Mouse (Mus musculus): ENCODE measurements around the gene Atp13a1.

The Atp13a1 gene

DNA sequence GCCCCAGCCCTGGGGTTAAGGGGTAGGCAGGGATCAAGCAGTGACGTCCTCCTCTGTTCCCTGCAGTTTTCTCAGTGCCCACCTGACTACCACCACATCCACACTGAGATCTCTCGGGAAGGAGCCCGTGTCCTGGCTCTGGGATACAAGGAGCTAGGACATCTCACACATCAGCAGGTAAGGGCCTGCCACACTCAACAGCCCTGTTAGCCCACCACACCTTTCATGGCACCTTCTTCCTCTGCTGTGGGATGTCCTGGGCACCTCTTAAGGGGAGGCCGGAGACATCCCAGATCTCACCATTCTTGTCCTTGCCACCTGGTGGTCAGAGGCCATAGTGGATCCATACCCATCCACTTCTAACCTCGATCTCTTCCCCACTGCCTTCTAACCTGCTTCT, 9.0 kb downstream of the Atp13a1 start:
- DNase-seq (ENCODE audit: low read depth, low spot score): no peak

GRCm38 (mm10) chr8:69801796-69802195, 10.8 kb downstream of the Atp13a1 start:
- DNase-seq (ENCODE audit: low read depth, low spot score): no peak

DNA sequence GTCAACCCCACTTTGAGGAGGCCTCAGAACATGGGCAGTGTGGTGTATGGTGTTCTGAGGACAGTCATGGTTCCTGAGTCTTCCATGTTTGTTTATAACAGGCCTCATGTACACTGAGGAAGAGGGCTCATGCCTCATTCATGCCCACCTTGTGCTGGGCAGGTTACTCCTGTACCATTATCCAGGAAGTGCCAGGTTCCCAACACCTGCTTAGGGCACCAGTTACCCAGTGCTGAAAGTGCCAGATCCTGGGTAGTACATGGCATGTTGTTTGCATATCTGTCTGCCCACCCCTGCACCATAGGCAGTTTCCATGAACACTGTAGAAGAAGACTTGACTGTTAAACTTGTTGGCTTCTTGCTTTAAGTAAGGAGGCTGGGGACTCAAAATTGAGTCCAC, 11.3 kb downstream of the Atp13a1 start:
- DNase-seq (ENCODE audit: low read depth, low spot score): no peak

DNA sequence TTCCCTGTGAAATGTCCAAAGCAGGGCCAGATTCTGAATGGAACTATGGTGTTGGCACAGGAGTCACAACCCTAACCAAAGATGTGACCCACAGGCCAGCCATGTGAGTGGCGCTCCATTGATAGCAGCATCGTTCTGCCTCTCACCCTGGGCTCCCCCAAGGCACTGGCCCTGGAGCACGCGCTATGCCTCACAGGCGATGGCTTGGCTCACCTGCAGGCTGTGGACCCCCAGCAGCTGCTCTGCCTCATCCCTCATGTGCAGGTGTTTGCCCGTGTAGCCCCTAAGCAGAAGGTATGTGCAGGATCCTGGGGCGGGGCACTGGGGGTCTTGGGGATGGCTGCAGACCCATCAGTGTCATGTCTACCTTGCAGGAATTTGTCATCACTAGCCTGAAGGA, 12.4 kb downstream of the Atp13a1 start:
- no peak for DNase-seq (ENCODE audit: low read depth, low spot score)

DNA sequence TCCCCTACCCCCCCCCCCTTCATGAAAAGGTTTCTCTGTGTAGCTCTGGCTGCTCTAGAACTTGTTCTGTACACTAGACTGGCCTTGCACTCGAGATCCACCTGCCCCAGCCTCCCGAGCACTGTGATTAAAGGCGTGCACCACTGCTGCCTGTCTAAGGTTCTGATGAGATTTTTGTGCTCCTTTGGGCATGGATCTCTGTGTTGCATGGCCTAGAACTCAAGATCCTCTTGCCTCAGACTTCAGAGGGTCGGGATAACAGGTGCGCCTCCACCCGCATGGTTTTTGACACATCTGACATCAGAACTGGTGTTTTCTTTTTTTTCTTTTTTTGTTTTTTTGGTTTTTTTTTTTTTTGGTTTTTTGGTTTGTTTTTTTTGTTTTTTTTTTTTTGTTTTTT, 13.6 kb downstream of the Atp13a1 start:
- DNase-seq (ENCODE audit: low read depth, low spot score): no peak

GRCm38 (mm10) chr8:69805086-69805485, 14.1 kb downstream of the Atp13a1 start:
- DNase-seq (ENCODE audit: low read depth, low spot score): no peak

DNA sequence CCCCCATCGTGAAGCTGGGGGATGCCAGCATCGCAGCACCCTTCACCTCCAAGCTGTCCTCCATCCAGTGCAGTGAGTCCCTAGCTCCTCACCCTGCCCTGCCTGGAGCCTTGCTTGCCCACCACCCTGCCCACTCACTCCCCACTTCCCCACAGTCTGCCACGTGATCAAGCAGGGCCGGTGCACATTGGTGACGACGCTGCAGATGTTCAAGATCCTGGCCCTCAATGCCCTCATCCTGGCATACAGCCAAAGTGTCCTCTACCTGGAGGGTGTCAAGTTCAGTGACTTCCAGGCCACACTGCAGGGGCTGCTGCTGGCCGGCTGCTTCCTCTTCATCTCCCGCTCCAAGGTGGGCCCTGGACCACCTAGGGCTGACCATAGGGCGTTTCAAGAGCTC, 14.5 kb downstream of the Atp13a1 start:
- no peak for DNase-seq (ENCODE audit: low read depth, low spot score)

DNA sequence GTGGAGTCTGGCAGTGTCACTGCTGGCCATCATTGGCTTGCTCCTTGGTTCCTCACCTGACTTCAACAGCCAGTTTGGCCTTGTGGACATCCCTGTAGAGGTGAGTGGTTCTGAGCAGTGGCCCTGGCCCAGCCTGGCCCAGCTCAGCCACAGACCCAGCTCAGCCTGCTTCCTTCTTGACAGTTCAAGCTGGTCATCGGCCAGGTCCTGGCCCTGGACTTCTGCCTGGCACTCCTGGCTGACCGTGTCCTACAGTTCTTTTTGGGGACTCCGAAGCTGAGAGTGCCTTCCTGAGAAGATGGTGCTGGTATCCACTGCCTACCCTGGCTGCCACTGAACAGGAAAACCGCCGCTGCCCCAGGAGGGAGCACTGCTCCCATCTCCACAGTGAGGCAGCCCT, 16.3 kb downstream of the Atp13a1 start:
- DNase-seq (ENCODE audit: low read depth, low spot score): no peak

DNA sequence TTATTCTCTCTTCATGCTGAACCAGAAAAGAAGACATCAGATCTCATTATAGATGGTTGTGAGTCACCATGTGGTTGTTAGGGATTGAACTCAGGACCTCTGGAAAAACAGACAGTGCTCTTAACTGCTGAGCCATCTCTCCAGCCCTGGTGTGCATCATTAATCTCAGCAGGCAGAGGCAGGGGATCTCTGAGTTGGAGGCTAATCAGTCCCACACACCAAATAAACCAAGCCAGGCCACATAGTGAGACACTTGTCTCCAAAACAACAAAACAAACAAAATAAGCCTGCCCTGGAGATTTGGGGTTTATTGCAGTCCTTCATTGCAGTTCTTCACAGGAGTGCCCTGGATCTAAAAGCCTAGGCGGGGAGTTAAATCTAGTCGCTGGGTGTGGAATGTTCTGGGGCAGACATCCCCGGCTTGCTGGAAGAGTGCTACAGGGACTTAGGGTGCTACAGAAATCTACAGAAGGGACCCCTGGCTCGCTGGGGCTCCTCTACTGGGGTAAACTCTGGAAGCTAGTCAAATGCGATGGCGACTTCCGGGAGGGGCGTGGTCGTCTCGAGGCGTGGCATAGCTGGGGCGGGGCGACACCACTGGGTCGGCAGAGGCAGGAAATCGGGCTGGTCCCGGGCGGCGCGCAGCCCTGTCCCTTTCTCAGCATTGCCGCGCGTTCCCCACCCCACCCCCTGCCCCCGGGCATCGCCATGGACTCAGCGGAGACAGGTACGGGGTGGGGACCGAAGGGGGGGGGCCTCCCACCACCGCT, 17.3 kb downstream of the Atp13a1 start, which contains the start of gene Gmip:
Gene Gmip, plus strand, starts transcription at position 586 of the 770 bp plus-strand sequence.
- DNase-seq (ENCODE audit: low read depth, low spot score): peak; percentile 91

GRCm38 (mm10) chr8:69808864-69809403, 18.0 kb downstream of the Atp13a1 start:
- DNase-seq (ENCODE audit: low read depth, low spot score): peak; percentile 73

DNA sequence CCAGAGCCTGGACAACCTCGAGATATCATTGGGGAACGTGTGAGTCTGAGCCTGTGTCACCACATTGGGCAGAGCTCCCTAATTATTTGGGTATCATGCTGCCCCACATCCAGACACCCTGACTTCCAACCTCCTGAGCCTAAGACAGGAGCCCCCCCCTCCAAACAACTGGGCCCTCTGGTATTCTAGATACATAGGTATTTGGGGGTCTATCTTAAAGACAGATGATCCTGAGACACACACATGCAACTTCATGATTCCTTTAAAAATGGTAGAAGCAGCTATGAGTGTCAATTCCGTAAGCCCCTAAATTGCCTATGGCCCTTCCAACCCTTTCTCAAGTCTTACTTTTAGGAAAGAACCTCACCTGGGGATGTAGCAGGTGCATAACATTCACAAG, 18.9 kb downstream of the Atp13a1 start:
- no peak for DNase-seq (ENCODE audit: low read depth, low spot score)

- DNase-seq (ENCODE audit: low read depth, low spot score): no peak
Measured at GRCm38 (mm10) chr8:69814881-69815280, 23.9 kb downstream of the Atp13a1 start.

DNA sequence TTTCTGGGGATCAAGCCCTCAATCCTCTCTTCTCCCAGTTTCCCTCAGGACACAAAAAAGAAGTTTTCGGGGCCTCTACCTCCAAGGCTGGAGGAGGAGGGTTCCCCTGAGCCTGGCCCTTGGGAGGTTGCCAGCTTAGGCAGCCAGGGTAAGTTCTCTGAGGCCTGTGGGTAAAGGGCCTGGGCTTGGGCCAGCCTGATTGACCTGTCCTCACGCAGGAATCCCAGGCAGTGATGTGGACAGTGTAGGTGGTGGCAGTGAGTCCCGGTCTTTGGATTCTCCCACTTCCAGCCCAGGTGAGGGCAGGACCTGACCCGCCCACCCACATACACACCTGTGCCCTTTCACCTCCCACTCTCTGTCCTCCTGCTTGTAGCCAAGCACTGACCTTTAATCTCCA, 24.4 kb downstream of the Atp13a1 start:
- DNase-seq (ENCODE audit: low read depth, low spot score): no peak

- DNase-seq (ENCODE audit: low read depth, low spot score): no peak
Measured at GRCm38 (mm10) chr8:69820466-69820865, 29.5 kb downstream of the Atp13a1 start.

DNA sequence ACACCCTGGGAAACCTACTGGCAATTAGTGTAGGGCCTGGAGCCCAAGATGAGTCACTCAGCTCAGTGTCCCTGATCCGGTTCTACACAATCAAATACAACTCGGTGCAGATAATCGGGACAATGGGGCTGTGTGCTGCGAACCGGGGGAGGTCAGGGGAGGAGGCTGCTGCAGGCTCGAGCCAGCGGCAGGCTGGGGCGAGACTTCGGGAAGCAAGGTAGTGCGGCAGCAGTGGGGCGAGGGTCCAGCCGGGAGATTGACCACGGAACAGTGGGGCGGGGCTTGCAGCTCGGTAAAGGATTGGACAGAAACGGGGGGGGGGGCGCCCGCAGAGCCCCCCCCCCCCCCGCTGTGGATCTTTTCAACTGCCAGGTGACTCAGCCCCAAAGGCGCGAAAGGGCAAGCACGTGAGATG, 31.0 kb downstream of the Atp13a1 start:
- DNase-seq (ENCODE audit: low read depth, low spot score): peak; percentile 64

DNA sequence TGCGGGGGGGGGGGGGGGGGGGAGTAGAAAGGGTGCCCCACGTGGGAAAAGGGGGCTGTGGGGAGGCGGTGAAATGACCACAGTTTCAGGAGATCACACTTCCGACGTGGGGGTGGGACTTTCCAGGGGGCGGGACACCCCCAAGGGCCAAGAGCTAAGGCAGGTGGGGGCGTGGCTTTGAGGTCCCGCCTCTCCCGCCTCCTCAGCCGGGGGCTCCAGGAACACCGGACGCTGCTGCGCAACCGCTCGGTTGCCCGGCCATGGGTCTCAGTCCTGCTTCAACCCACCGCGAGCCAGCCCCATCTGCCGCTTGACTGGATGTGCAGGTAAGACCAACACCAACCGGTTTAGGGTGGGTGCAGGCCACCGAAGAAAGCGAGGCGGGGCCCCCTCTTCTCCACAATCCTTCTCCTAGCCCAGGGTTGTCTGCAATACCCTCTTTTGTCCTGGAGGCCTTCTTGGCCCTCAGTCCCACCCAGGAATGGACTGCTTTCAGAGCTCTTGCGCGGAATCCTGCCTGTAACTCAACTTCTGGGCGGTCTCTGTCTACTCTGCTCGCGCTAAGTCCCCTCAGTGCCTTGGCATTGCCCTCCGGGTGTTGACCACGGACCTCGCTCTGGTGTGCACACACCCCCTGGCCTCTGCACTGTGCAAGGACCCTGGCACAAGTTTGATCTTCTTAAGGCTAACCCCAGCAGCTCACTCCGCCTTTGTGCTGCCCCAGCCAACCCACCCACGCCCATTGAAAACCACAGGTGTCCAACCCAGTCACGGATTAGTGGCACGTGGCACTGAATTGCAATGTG, 31.6 kb downstream of the Atp13a1 start, which contains the start of gene Lpar2:
Gene Lpar2, plus strand, starts transcription at position 44 of the 806 bp plus-strand sequence.
- peak; percentile 83 for DNase-seq (ENCODE audit: low read depth, low spot score)

DNA sequence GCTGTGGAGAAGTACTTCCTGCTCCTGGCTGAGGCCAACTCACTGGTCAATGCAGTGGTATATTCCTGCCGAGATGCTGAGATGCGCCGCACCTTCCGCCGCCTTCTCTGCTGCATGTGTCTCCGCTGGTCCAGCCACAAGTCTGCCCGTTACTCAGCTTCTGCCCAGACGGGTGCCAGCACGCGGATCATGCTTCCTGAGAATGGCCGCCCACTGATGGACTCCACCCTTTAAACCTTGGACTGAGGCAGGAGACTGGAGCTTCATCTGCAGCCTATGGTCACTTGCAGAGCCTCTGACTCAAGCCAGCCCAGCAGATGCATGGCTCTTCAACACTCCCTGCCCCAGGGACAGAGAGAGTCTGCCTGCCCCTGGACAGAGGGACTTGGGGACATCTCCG, 35.4 kb downstream of the Atp13a1 start:
- DNase-seq (ENCODE audit: low read depth, low spot score): no peak

GRCm38 (mm10) chr8:69832298-69832853, 41.4 kb downstream of the Atp13a1 start, which contains the start of gene Pbx4:
Gene Pbx4 (plus strand): TSS chr8:69832491.
- peak; percentile 96 for DNase-seq (ENCODE audit: low read depth, low spot score)

DNA sequence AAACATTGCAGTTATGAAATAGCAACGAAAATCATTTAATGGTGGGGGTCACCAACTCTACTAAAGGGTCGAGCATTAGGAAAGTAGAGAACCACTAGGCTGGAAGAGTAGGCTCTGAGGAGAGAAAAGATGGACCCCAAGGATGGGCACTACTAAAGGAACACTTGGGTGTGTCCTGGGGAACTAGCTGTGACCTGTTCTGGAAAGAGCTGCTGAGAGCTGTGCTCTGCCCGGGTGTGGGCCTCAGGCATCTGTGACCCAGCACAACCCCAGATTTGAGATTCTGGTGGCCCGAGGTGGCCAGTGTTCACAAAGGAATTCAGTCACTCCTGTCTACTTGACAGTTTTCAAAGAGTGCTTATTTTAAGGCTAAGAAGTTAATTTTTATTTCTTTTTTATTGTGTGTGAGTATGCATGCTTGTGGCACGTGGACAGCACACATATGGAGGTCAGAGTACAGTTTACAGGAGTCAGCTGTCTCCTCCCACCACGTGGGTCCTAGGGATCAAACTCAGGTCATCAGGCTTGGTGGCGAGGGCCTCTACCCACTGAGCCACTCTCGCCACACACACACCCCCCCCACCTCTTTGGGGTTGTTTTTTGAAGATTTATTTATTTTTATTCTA, 46.2 kb downstream of the Atp13a1 start:
- no peak for DNase-seq (ENCODE audit: low read depth, low spot score)

DNA sequence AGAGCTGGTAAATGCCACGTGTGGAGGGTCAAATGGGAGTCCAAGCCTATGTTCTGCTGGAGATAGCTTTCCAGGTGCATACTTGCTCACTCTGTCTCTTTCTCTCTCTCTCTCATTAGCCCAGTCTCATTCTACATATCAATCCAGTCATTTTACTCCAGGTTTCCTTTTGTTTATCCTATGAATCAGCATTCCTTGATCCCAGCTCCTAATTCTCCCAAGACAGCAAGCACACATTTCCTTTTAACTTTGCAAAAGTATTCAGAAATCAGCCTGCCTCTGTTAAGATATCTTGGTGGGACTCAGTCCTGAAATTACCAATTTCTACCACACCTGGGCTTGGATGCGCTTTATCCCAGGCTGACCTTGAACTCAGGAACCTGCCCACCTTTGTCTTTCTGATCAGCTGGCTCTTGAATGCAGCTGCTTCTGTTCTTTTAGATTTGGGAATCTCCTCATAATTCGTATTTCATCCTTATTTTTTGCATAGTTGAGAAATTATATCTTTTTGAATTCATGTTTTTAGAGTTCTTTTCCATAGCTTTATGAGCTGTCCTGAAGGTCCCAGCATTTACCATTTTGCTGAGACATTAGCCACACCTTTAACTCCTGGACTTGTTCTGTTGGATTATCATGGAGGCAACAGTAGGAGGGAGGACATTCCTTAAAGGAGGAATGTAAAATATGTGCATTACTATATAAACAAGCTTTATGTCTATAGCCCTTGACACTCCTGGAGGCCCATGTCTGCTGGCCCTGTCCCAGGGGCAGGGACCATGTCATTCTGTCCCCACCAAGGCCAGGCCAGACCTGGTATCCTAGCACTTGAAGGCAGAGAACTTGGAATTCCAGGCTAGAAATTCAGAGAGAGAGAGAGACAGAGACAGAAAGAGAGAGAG, 56.5 kb downstream of the Atp13a1 start:
- DNase-seq (ENCODE audit: low read depth, low spot score): no peak

GRCm38 (mm10) chr8:69848951-69849350, 58.0 kb downstream of the Atp13a1 start:
- DNase-seq (ENCODE audit: low read depth, low spot score): no peak
